Mouse (Mus musculus): ENCODE data around the gene Bcl2l10.
"Not testable (repeated sequence)": the region's sequence is repeated elsewhere in the genome, so short reads cannot be mapped to it uniquely, and the experiment has no call there.

The Bcl2l10 gene

GRCm38 (mm10) chr9:75342433-75342832, 5.1 kb upstream of the Bcl2l10 start:
- DNase-seq (ENCODE audit: low spot score in 2 of 2) = no peak

GRCm38 (mm10) chr9:75348066-75348465, 508 bp downstream of the Bcl2l10 start:
- no peak for DNase-seq (ENCODE audit: low spot score in 2 of 2)

GRCm38 (mm10) chr9:75348641-75349040, 1.1 kb downstream of the Bcl2l10 start:
- DNase-seq (ENCODE audit: low spot score in 2 of 2) = no peak

GRCm38 (mm10) chr9:75353094-75353493, 5.5 kb downstream of the Bcl2l10 start:
- no peak for DNase-seq (ENCODE audit: low spot score in 2 of 2)

- no peak for DNase-seq (ENCODE audit: low spot score in 2 of 2)
Measured at GRCm38 (mm10) chr9:75355783-75356182, 8.2 kb downstream of the Bcl2l10 start.

GRCm38 (mm10) chr9:75357087-75357654, 9.6 kb downstream of the Bcl2l10 start:
- DNase-seq (ENCODE audit: low spot score in 2 of 2) = no peak

- DNase-seq (ENCODE audit: low spot score in 2 of 2) = peak in 1 of 2 experiments; percentile 51
Measured at GRCm38 (mm10) chr9:75361699-75362098, 14.1 kb downstream of the Bcl2l10 start.

GRCm38 (mm10) chr9:75362201-75362600, 14.6 kb downstream of the Bcl2l10 start:
- DNase-seq (ENCODE audit: low spot score in 2 of 2) = no peak

GRCm38 (mm10) chr9:75363001-75363400, 15.4 kb downstream of the Bcl2l10 start:
- no peak for DNase-seq (ENCODE audit: low spot score in 2 of 2)

GRCm38 (mm10) chr9:75363702-75364101, 16.1 kb downstream of the Bcl2l10 start:
- DNase-seq (ENCODE audit: low spot score in 2 of 2) = not testable (repeated sequence)

GRCm38 (mm10) chr9:75365195-75365594, 17.6 kb downstream of the Bcl2l10 start:
- DNase-seq (ENCODE audit: low spot score in 2 of 2) = no peak

GRCm38 (mm10) chr9:75366191-75366590, 18.6 kb downstream of the Bcl2l10 start:
- no peak for DNase-seq (ENCODE audit: low spot score in 2 of 2)

GRCm38 (mm10) chr9:75368779-75369178, 21.2 kb downstream of the Bcl2l10 start:
- DNase-seq (ENCODE audit: low spot score in 2 of 2) = no peak

GRCm38 (mm10) chr9:75375606-75376005, 28.0 kb downstream of the Bcl2l10 start:
- DNase-seq (ENCODE audit: low spot score in 2 of 2) = no peak

- no peak for DNase-seq (ENCODE audit: low spot score in 2 of 2)
Measured at GRCm38 (mm10) chr9:75376428-75376827, 28.9 kb downstream of the Bcl2l10 start.

- DNase-seq (ENCODE audit: low spot score in 2 of 2) = no peak
Measured at GRCm38 (mm10) chr9:75378774-75379173, 31.2 kb downstream of the Bcl2l10 start.

- DNase-seq (ENCODE audit: low spot score in 2 of 2) = no peak
Measured at GRCm38 (mm10) chr9:75382825-75383224, 35.3 kb downstream of the Bcl2l10 start.

GRCm38 (mm10) chr9:75383785-75384184, 36.2 kb downstream of the Bcl2l10 start:
- DNase-seq (ENCODE audit: low spot score in 2 of 2) = no peak

- DNase-seq (ENCODE audit: low spot score in 2 of 2) = no peak
Measured at GRCm38 (mm10) chr9:75384337-75384962, 36.9 kb downstream of the Bcl2l10 start.

GRCm38 (mm10) chr9:75385218-75385974, 37.8 kb downstream of the Bcl2l10 start:
- no peak for DNase-seq (ENCODE audit: low spot score in 2 of 2)

- DNase-seq (ENCODE audit: low spot score in 2 of 2) = no peak
Measured at GRCm38 (mm10) chr9:75393251-75393650, 45.7 kb downstream of the Bcl2l10 start.

- DNase-seq (ENCODE audit: low spot score in 2 of 2) = no peak
Measured at GRCm38 (mm10) chr9:75395971-75396370, 48.4 kb downstream of the Bcl2l10 start.

- no peak for DNase-seq (ENCODE audit: low spot score in 2 of 2)
Measured at GRCm38 (mm10) chr9:75399069-75399468, 51.5 kb downstream of the Bcl2l10 start.
